Mouse (Mus musculus) layer of hippocampus, adult 6 months (tissue): Measurements from ENCODE around the gene Pygm. TPM values are rescaled to one million over a fixed set of nuclear protein-coding genes. Genes with fewer than 3 reads are reported as not detected.

Experiments used
- long read RNA-seq, 2 experiments: library from polyadenylated mRNA; unstranded; transcript quantifications; one replicate each; pipeline ENCODE4 v2.0.0; 2019 to 2020
- microRNA-seq: library from miRNA; unstranded; fragments of <30 nt; microRNA quantifications from one replicate; pipeline ENCODE4 v1.2.0, GENCODE M21; 2020
- polyA plus RNA-seq: library from polyadenylated mRNA; unstranded; fragments of <200 nt; fragmentation: Nextera tagmentation; gene quantifications from 2 replicates; pipeline ENCODE4 v1.2.3, GENCODE M21; 2021

The Pygm gene
- 11.3 and 12.0 TPM in 2 replicates for polyA plus RNA-seq
- long read RNA-seq, experiment 1, transcript Pygm-201 (20 exons, 2,874 nt): major isoform, 13 of 23 reads
- long read RNA-seq, experiment 1, partial matches to known transcripts: 10 of 23 reads
- long read RNA-seq, experiment 1, other reads (novel, unspliced or antisense): 0 of 23 reads
- long read RNA-seq, experiment 2, transcript Pygm-201 (20 exons, 2,874 nt): major isoform, 79 of 117 reads
- long read RNA-seq, experiment 2, partial matches to known transcripts: 34 of 117 reads
- long read RNA-seq, experiment 2, other reads (novel, unspliced or antisense): 4 of 117 reads

DNA sequence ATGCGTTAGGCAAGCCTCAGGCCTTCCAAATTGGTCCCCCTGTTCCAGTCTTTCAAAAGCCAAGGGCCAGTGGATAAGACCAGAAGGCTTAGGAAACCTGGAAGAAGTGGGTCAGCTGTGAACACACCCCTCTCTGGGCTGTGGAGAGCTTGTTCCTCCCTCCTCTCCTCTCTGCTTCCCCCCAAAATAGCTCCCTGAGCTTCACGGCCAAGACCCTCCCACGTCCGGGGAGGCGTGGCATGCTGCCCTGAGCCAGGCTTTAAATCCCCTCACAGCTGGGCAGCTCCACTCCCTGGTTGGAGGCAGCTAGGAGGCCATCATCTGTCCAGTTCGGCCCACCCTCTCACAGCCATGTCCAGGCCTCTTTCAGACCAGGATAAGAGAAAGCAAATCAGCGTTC is at the start of gene Pygm:
Gene Pygm, plus strand, starts transcription at position 272 of the 400 bp plus-strand sequence.

DNA sequence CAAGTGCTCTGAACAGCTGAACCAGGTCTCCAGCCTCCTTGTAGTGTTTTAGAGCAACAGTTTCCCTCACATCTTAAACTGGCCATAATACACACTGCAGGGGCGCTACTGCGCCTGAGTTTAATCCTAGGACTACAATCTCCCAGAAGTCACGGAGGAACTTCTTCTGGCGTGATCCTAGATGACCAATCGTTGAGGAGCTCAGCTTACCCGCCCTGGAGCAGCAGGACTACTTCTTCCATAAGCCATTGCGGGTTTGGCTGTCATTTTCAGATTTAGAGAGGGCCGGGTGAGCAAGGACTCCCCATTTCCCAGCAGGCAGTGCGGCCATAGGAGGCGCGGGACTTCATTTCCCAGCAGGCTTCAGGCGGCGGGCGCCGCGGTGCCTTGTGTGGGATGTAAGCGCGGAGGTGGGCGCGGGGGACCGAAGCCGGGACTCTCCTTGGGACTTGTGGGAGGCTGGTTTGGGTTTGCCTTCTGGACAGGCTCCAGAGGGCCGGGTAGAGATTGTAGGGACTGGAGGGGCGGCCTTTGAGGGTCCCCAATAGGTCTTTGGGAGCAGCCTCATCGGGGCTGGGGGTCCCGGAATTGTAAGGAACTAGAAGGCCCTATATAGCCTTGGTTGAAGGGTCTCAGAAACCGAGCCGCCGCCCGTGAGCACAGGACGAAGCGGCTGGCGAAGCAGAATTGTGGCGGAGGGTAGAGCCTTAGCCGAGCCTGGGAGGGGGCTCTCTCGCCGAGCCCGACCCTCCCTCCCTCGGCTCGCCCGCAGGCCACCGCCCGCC is 49.3 kb upstream of the Pygm start, which contains the start of gene Men1:
Gene Men1, plus strand, starts transcription at position 307 of the 785 bp plus-strand sequence.

DNA sequence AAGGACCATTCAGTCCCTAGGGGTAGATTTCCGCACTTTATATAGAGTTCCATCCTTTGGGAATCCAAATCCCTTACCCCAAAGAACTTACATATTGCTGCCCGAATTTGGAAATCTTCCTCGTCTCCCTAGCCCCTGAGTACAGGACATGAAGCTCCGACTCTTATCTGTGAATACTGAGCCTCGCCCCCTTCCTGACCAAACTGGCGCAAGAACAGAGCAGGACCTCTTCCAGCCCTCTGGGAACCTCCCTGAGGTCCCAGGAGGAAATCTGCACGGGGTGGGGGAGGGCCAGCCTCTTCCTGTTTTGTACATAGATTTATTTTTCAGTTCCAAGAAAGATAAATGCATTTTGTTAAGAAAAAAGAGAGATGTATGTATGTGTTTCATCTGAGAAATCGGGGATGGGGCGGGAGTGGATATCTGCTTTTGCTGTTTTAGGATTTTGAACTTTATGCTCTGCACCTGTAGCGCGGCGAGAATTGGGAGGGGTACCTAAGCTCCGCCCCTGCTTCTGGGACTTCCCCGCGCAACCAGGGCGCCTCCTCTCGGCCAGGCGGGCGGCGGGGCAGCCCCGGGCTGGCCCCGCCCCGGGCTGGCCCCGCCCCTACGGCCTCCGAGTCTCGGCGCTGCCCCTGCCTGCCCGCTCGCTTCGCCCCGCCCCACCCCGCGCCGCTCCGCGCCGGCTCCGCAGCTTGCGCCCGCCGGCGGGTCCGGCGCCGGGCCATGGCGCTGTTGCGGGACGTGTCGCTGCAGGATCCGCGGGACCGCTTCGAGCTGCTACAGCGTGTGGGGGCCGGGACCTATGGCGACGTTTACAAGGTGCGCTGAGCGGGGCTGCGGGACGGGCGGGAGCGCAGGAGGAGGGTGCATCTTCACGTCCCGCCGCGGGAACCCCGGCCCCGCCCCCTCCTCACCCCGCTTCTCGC is 43.4 kb upstream of the Pygm start, which contains the start of gene Map4k2:
Gene Map4k2, plus strand, starts transcription at position 612 of the 929 bp plus-strand sequence.

DNA sequence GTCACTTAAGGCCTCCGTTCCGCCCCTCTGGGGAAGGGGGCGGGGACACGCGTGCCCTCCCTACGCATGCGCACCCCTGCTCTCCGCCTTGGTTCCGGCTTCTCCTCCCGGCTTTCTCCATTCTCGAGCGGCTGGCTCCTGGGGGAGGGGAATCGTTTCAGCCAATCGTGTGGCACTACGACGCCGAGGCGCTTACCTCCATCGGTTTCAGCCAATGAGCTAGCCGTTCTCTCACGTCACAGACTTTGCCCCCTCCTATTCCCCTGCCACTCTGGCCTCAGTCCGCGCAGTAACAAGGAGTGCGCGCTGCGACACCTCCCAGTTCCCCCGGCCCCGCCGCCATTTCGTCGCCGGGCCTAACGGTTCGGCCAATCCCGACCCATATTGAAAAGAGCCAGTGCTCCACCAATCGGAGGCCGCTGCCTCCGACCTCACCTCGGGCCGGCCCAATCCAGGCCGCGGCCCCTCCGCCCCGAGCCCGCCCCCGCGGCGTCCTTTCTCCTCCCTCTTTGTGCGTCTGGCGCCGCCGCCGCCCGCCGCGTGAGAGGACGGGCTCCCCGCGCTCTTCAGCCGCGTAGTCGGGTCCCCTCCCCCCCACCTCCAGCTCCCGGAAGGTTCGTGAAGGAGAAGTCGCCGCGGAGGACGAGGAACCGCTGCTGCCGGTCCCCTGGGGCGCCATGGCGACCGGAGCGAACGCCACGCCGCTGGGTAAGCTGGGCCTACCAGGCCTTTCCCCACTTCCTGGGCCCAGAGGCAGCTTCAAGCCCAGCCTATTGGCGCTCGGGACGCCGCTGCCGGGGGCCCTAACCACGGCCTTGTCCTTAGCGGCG is 20.6 kb upstream of the Pygm start, which contains the start of gene Sf1:
Gene Sf1, plus strand, starts transcription at position 280 of the 830 bp plus-strand sequence.

DNA sequence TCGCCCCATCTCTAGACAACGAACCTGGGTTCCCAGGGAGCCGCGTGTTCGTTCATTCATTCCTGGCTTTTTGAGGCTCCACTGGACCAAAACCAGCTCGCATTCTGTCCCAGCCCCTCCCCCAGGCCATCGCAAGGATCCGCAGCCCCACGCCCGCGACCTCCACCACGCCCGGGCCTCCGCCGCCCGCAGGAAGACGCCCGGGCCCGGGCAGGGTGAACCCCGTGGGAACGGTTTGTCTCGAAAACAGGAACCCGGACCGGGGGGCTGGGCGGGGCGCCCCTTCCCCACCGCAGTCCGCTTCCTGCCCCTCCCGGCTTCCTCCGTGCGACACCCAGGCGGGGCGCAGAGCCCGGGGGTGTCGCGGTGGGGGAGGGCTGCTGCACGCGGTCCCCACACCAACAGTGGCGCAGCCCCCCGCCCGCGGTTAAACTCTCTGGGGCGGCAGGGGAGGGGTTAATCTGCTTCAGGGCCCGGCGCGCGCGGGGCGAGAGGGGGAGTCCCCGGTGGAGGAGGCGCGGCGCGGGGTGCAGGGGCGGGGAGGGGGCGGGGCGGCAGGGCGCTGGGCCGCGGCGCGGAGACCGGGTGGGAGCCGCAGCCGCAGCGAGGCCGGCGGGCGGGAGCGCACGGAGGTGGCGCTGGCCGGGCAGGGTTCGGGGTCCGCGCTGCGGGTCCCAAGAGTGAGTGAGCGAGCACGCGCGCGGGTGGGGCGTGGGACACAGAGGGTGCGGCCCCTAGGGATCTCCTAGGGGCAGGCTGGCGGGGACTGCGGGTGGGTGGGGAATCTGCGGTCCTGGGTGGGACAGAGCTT is 15.3 kb downstream of the Pygm start, which contains the start of gene Rasgrp2:
Gene Rasgrp2, plus strand, starts transcription at position 56 of the 811 bp plus-strand sequence.

DNA sequence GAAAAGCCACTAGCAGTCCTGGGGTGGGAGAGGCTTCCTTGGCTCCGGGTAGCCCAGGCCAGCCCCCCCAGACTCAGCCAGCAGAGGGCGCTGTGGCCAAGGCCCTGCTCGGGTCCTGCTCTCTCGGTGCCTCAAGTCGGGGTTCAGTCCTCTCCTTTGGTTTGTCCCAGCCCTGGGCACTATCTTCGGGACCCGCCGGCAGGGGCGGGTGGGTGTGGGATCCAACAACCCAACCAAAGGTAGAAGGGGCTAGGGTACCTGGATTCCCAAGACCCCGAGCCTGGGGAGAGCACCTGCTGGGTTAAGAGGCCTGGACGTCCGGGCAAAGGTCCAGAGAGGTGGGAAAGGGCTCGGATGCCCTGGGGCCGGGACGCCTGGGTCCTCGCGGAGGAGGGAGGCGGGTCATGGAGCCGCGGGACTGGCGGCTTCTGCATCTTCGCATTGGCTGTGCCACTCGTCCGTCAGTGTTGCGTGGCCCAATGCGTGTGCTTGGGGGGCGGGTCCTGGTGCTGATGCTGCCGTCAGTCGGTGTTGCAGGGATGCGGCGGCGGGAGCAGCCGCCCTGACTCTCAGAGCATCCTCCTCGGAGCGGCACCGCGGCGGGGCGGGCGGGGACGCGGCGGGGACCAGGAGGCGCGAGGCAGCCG is 34.2 kb downstream of the Pygm start, which contains the start of gene Nrxn2:
Gene Nrxn2, plus strand, starts transcription at position 499 of the 647 bp plus-strand sequence.

Small RNAs within 50 kb of the gene (microRNA-seq; reads per million reads assigned to microRNA genes)
- 4.1 reads per million, percentile 15 among the genes with 10 or more reads in this experiment for gene Mir6989

Other genes starting within 250 kb of the Pygm start
- gene Batf2, start 243.4 kb upstream of the Pygm start, polyA plus RNA-seq: 0.24 TPM in 1 of 2 replicates, not detected in the other
- gene Arl2, start 242.9 kb upstream of the Pygm start, polyA plus RNA-seq: 169 and 184 TPM in 2 replicates
- gene Majin, start 200.0 kb upstream of the Pygm start, polyA plus RNA-seq: not detected in 2 replicates
- gene Gpha2, start 158.0 kb upstream of the Pygm start, polyA plus RNA-seq: not detected in 2 replicates
- 31.7 and 43.9 TPM in 2 replicates for gene Ppp2r5b, start 148.5 kb upstream of the Pygm start, polyA plus RNA-seq
- gene Atg2a, start 142.7 kb upstream of the Pygm start, polyA plus RNA-seq: 6.7 and 6.8 TPM in 2 replicates
- 37.4 and 45.0 TPM in 2 replicates for gene Ehd1, start 107.7 kb upstream of the Pygm start, polyA plus RNA-seq
- gene Cdc42bpg, start 77.9 kb upstream of the Pygm start, polyA plus RNA-seq: 0.09 and 0.10 TPM in 2 replicates
- 27.4 and 30.5 TPM in 2 replicates for gene Men1, start 49.4 kb upstream of the Pygm start, polyA plus RNA-seq
- gene Map4k2, start 43.3 kb upstream of the Pygm start, polyA plus RNA-seq: 30.1 and 42.0 TPM in 2 replicates
- gene Sf1, start 20.7 kb upstream of the Pygm start, polyA plus RNA-seq: 63.6 and 92.3 TPM in 2 replicates
- gene Rasgrp2, start 14.9 kb downstream of the Pygm start, polyA plus RNA-seq: 26.2 and 29.9 TPM in 2 replicates
- gene Nrxn2, start 34.3 kb downstream of the Pygm start, polyA plus RNA-seq: 104 and 108 TPM in 2 replicates
- gene Slc22a12, start 158.6 kb downstream of the Pygm start, polyA plus RNA-seq: 0.40 and 0.44 TPM in 2 replicates